Mouse (Mus musculus): ENCODE results near the gene Ankrd6. TPM values are rescaled to one million over a fixed set of nuclear protein-coding genes. Genes with fewer than 3 reads are reported as not detected.

Gene Ankrd6
- polyA plus RNA-seq, 1 experiment from 2014 or later = 4.7 TPM

DNA sequence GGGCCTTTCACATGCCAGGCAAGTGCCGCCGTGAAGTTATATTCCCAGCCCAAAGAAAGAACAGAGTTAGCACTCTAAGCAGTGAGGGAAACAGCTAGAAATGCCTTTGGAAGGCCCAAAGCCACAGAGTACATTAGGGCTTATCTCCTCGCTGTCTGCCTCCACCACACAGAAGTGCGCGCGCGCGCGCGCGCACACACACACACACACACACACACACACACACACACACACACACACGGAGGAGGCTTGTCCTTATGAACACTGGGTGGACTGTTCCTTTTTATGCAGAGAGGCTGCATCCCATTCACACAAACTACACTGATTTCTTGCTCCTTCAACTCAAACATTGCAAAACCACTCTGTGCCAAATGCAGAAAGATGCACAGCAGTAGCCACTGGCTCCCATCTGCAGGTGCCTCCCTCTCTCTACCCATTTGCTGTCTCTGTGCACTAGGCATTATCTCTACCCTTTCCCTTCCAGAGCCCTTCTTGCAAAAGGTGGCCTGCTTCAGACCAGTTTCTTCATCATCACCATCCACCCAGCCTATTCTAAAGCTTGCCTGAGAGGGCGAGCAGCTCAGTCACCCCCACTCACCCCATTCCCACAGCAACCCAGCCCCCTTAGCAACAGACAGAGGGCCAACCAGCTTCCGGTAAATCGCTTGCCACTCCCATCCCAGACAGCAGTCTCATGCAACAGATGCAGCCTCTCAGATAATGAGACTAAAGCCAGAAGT is 88.5 kb downstream of the Ankrd6 start:
- no peak overlapping the region for H3K9ac ChIP-seq
- H3K27ac ChIP-seq (ENCODE audit: low read depth) = no peak overlapping the region
- H3K4me2 ChIP-seq = peak overlapping the region; percentile 1; the same call in 1 of the 2 replicates
- ATAC-seq (ENCODE audit: insufficient read depth) (0 out of 2 replicates have a peak, but pooled peaks have one; percentile 44), DNase-seq (peak; percentile 19)
- H3K4me1 ChIP-seq (ENCODE audit: insufficient read depth) = no peaks in the 10 kb centered on the region
- TF ChIP-seq CTCF (IDR thresholded peaks at IDR 0.05; ENCODE audit: low read depth) = no peak
- no peaks in the 10 kb centered on the region for H3K36me3 ChIP-seq (ENCODE audit: insufficient read depth)
- no peaks in the 10 kb centered on the region for H3K9me3 ChIP-seq (ENCODE audit: low read depth, low read length)
- no peak overlapping the region for H3K4me3 ChIP-seq (ENCODE audit: low read depth, low read length)
- WGBS = 71% methylated on average over 15 of the region's 15 CpGs
- no peaks in the 10 kb centered on the region for H3K27me3 ChIP-seq (ENCODE audit: insufficient read depth, low read length)

DNA sequence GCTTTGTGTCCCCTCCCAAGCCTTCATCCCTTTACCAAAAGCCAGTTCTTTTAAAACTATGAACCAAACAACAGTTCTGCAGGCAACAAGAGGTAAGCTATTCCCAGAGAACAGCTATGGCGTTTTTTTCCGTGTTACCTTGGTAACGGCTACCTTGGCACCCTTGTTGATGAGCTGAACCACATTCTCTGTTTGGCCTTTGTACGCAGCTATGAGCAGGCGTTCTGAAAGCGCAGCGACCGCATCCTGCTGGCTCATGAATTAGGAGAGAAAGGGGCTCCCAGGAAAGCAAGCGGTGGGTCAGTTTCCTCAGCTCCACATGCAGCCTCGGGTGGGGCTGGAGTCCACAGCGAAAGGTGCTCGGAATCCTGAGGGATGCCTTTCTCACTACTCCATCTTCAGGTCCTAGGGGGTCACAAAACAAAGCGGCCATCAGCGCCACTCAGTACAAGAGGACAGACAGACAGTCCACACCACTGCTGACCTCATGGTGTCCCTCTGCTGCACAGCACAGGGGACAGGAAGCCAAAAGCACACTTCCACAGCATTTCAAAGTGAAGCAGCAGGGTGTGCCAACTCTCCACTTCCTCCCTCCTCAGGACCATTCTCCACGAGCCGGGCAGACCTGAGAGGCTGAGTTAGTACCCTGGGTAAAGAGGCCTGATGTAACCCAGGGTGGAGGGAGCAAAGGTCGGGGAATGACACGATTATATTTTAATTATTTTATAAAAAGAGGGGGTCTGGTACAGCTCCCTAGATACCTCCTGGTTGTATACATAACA is 90.3 kb downstream of the Ankrd6 start:
- H3K27me3 ChIP-seq (ENCODE audit: insufficient read depth, low read length) = no peaks in the 10 kb centered on the region
- DNase-seq (no peak), ATAC-seq (ENCODE audit: insufficient read depth) (no peak)
- H3K4me1 ChIP-seq (ENCODE audit: insufficient read depth) = no peaks in the 10 kb centered on the region
- WGBS = 72% methylated on average over 18 of the region's 18 CpGs
- no peak overlapping the region for H3K27ac ChIP-seq (ENCODE audit: low read depth)
- no peak overlapping the region for H3K9ac ChIP-seq
- TF ChIP-seq CTCF (IDR thresholded peaks at IDR 0.05; ENCODE audit: low read depth) = no peak
- H3K4me2 ChIP-seq = no peak overlapping the region
- no peaks in the 10 kb centered on the region for H3K9me3 ChIP-seq (ENCODE audit: low read depth, low read length)
- no peaks in the 10 kb centered on the region for H3K36me3 ChIP-seq (ENCODE audit: insufficient read depth)
- H3K4me3 ChIP-seq (ENCODE audit: low read depth, low read length) = no peak overlapping the region

DNA sequence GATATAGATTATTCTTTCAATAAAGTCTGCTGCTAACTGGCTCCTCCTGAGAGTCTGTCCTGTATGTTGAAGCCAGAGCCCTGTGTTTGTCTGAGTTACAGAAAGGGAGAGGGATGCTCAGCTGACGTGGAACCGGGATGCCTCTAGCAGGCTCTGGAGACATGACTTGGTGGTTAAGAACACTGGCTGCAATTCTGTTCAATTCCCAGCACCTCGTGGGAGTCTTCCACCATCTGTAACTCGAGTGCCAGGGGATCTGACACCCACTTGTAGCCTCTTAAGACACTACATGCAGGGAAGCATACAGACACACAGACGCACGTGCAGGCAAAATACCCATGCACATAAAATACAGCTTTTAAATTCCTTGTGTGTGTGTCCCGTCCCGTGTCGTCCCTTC is 95.1 kb downstream of the Ankrd6 start:
- H3K4me2 ChIP-seq = no peak overlapping the region
- H3K4me3 ChIP-seq (ENCODE audit: low read depth, low read length) = no peak overlapping the region
- no peaks in the 10 kb centered on the region for H3K9me3 ChIP-seq (ENCODE audit: low read depth, low read length)
- DNase-seq (no peak), ATAC-seq (ENCODE audit: insufficient read depth) (no peak)
- no peaks in the 10 kb centered on the region for H3K27me3 ChIP-seq (ENCODE audit: insufficient read depth, low read length)
- no peak overlapping the region for H3K27ac ChIP-seq (ENCODE audit: low read depth)
- no peaks in the 10 kb centered on the region for H3K36me3 ChIP-seq (ENCODE audit: insufficient read depth)
- 59% methylated on average over 9 of the region's 9 CpGs for WGBS
- no peaks in the 10 kb centered on the region for H3K4me1 ChIP-seq (ENCODE audit: insufficient read depth)
- no peak overlapping the region for H3K9ac ChIP-seq
- TF ChIP-seq CTCF (IDR thresholded peaks at IDR 0.05; ENCODE audit: low read depth) = no peak

DNA sequence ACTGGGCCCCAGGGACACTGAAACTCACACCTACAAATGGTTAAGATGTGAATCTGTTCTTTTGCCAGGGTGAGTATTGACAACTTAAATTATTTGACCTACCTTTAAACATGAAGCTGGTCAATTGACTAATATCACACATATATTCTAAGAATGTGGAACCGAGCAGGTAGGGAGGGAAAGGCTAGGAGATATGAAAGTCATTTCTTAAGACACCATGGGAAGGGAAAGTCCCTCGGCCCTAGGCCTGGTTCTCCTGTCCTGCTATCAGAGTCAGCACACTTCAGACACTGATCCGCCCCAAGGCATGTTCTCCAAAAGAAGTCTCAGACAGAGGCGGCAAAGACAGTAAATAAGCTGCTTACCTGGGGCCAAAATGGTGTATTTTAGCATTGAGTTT is 95.7 kb downstream of the Ankrd6 start:
- no peaks in the 10 kb centered on the region for H3K36me3 ChIP-seq (ENCODE audit: insufficient read depth)
- H3K9me3 ChIP-seq (ENCODE audit: low read depth, low read length) = no peaks in the 10 kb centered on the region
- H3K4me1 ChIP-seq (ENCODE audit: insufficient read depth) = no peaks in the 10 kb centered on the region
- H3K4me2 ChIP-seq = no peak overlapping the region
- ATAC-seq (ENCODE audit: insufficient read depth) = no peak
- TF ChIP-seq CTCF (IDR thresholded peaks at IDR 0.05; ENCODE audit: low read depth) = no peak
- no peak overlapping the region for H3K9ac ChIP-seq
- H3K4me3 ChIP-seq (ENCODE audit: low read depth, low read length) = no peak overlapping the region
- no peak for DNase-seq
- H3K27me3 ChIP-seq (ENCODE audit: insufficient read depth, low read length) = no peaks in the 10 kb centered on the region
- H3K27ac ChIP-seq (ENCODE audit: low read depth) = no peak overlapping the region
- WGBS = 81% methylated on average over 4 of the region's 4 CpGs

DNA sequence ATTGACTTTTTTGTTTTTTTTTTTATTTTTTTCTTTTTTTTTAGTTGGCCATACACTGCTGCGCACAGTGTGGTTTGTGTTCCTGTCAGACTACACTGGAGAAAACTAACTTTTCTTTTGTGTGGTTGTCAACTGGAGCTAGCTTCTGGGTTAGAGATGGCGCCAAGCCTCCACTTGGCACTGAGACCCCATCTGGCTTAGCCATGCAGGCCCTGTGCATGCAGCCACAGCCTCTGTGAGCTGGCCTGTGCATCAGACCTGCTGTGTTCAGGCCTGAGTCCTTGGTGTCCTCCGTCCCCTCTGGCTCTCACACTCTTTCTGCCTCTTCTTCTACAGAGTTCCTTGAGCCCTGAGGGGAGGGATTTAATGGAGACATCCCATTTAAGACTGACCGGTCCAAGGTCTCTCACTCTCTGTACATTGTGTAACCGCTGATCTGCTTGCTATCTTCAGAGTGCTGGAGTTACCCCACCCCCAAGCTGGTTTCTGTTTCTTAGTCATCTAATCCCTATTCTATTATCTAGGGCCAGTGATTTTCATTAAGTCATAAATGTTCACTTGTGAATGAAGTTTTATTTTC is 96.9 kb downstream of the Ankrd6 start:
- Histone ChIP-seq H3K36me3 (ENCODE audit: insufficient read depth) (no peaks in the 10 kb centered on the region), H3K4me1 (ENCODE audit: insufficient read depth) (no peaks in the 10 kb centered on the region), H3K27me3 (ENCODE audit: insufficient read depth, low read length) (no peaks in the 10 kb centered on the region), H3K9ac (no peak overlapping the region), H3K4me2 (no peak overlapping the region), H3K9me3 (ENCODE audit: low read depth, low read length) (no peaks in the 10 kb centered on the region), H3K4me3 (ENCODE audit: low read depth, low read length) (no peak overlapping the region), H3K27ac (ENCODE audit: low read depth) (no peak overlapping the region)
- TF ChIP-seq CTCF (IDR thresholded peaks at IDR 0.05; ENCODE audit: low read depth) = no peak
- WGBS = 84% methylated on average over 5 of the region's 5 CpGs
- no peak for ATAC-seq (ENCODE audit: insufficient read depth)
- no peak for DNase-seq

DNA sequence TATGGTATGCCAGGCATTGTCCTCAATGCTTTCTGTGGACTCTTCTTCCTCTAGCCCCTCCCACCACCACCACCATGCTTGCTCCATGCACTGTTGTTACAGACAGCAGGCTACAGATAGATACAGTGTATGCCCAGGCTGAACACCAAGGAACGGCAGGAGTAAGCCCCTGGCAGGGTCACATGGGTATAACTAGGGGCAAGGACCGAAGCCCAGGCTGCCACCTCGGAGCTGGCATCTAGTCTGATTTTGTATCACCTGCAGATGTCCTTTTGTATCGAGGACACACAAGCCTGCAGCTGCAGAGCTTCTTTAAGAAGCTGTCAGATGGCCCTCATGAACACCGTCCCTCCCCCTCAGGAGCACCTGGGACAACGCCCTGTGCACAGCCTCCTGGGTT is 97.8 kb downstream of the Ankrd6 start:
- no peak overlapping the region for H3K27ac ChIP-seq (ENCODE audit: low read depth)
- H3K4me2 ChIP-seq = no peak overlapping the region
- no peaks in the 10 kb centered on the region for H3K9me3 ChIP-seq (ENCODE audit: low read depth, low read length)
- no peak for TF ChIP-seq CTCF (IDR thresholded peaks at IDR 0.05; ENCODE audit: low read depth)
- H3K4me1 ChIP-seq (ENCODE audit: insufficient read depth) = no peaks in the 10 kb centered on the region
- no peak overlapping the region for H3K4me3 ChIP-seq (ENCODE audit: low read depth, low read length)
- no peak overlapping the region for H3K9ac ChIP-seq
- whole genome bisulfite sequencing = 74% methylated on average over 6 of the region's 6 CpGs
- no peaks in the 10 kb centered on the region for H3K36me3 ChIP-seq (ENCODE audit: insufficient read depth)
- no peaks in the 10 kb centered on the region for H3K27me3 ChIP-seq (ENCODE audit: insufficient read depth, low read length)
- ATAC-seq (ENCODE audit: insufficient read depth) (no peak), DNase-seq (no peak)

DNA sequence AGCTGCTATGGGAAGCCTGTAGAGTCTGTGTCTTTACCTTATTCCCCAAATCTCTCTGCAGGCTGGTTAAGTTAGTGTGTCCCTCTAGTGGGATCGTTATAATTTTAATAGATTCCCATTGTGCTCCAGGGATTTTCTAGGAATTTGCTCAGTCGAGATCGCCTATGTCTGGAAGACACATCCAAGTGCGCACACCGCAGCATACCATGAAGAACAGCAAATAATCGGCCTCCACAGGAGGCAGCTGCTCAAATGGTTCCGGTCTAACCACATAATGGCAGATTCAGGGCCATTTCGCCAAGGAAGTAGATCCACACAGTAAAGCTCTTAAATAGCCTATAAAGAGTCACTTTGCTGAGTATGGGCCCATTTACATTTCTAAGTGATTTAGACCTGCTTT is 98.3 kb downstream of the Ankrd6 start:
- Histone ChIP-seq H3K4me3 (ENCODE audit: low read depth, low read length) (no peak overlapping the region), H3K9ac (no peak overlapping the region), H3K27ac (ENCODE audit: low read depth) (no peak overlapping the region), H3K4me1 (ENCODE audit: insufficient read depth) (no peaks in the 10 kb centered on the region), H3K4me2 (no peak overlapping the region), H3K9me3 (ENCODE audit: low read depth, low read length) (no peaks in the 10 kb centered on the region), H3K36me3 (ENCODE audit: insufficient read depth) (no peaks in the 10 kb centered on the region), H3K27me3 (ENCODE audit: insufficient read depth, low read length) (no peaks in the 10 kb centered on the region)
- WGBS = 86% methylated on average over 8 of the region's 8 CpGs
- ATAC-seq (ENCODE audit: insufficient read depth) = no peak
- no peak for TF ChIP-seq CTCF (IDR thresholded peaks at IDR 0.05; ENCODE audit: low read depth)
- no peak for DNase-seq
